Mouse (Mus musculus): ENCODE measurements around the gene Rptor.

GRCm38 (mm10) chr11:119829116-119829515, 226.4 kb downstream of the Rptor start:
- TF ChIP-seq CTCF (IDR thresholded peaks at IDR 0.05; ENCODE audit: low read depth, low read length) = no peak
- TF ChIP-seq POLR2A (IDR thresholded peaks at IDR 0.05; ENCODE audit: extremely low read depth, insufficient read depth, low read length) = no peak

Data from liver, adult 2 months (tissue).